Comparison of ENCODE assay signal across 17 mouse cellular contexts in genomic region chr10:109383758-109384157, GRCm38 (mm10).
DNase-seq lines count a peak whose midpoint lies in the region; ATAC-seq and TF ChIP-seq lines count a peak whose summit lies in the region.
"Had no signal": no experiment of that assay in that cellular context is flagged by ENCODE, and none has a peak within 500 bp of the region (broad histone marks: within the 10 kb centered on the region; RNA-seq: fewer than 3 reads in every experiment).

No protein-coding gene starts in this region.

- H3K27me3 ChIP-seq in forebrain, embryonic 14.5 days (replicated peaks; ENCODE audit: control insufficient read depth, insufficient read depth, low read length) = no peaks in the 10 kb centered on the region
- H3K27me3 ChIP-seq in forebrain, embryonic 12.5 days = no peaks in the 10 kb centered on the region
- no peaks in the 10 kb centered on the region for H3K27me3 ChIP-seq in limb, embryonic 13.5 days
- H3K27me3 ChIP-seq in liver, embryonic 12.5 days (replicated peaks) = no peaks in the 10 kb centered on the region
- H3K27me3 ChIP-seq: embryonic facial prominence, embryonic 15.5 days; liver, embryonic 15.5 days; stomach, embryonic 15.5 days had no signal

- no peak for TF ChIP-seq POLR2A in brain, embryonic 14.5 days (IDR thresholded peaks at IDR 0.05; ENCODE audit: borderline replicate concordance, extremely low read depth, insufficient read depth, insufficient read length, poor library complexity, severe bottlenecking)

- H3K4me3 ChIP-seq in forebrain, embryonic 14.5 days (ENCODE audit: low read depth, low read length) = no peak overlapping the region
- no peak overlapping the region for H3K4me3 ChIP-seq in forebrain, embryonic 12.5 days (replicated peaks)
- H3K4me3 ChIP-seq in limb, embryonic 13.5 days = no peak overlapping the region
- no peak overlapping the region for H3K4me3 ChIP-seq in liver, embryonic 12.5 days
- H3K4me3 ChIP-seq: embryonic facial prominence, embryonic 15.5 days; left cerebral cortex, adult 2 months; liver, embryonic 15.5 days; stomach, embryonic 15.5 days had no signal

- no peak overlapping the region for H3K9ac ChIP-seq in forebrain, embryonic 14.5 days (ENCODE audit: low read length)
- H3K9ac ChIP-seq in forebrain, embryonic 12.5 days = no peak overlapping the region
- H3K9ac ChIP-seq in limb, embryonic 13.5 days = no peak overlapping the region
- no peak overlapping the region for H3K9ac ChIP-seq in liver, embryonic 12.5 days
- H3K9ac ChIP-seq: embryonic facial prominence, embryonic 15.5 days; liver, embryonic 15.5 days; stomach, embryonic 15.5 days had no signal

- intact Hi-C loops in heart, postnatal 14 days (cut with DNase I) = no loop called here

- WGBS in forebrain, embryonic 14.5 days = 70% methylated on average over 4 of the region's 4 CpGs
- WGBS in forebrain, embryonic 12.5 days = 75% methylated on average over 4 of the region's 4 CpGs
- WGBS in limb, embryonic 13.5 days = 16% methylated on average over 4 of the region's 4 CpGs
- 65% methylated on average over 4 of the region's 4 CpGs for WGBS in liver, embryonic 12.5 days (ENCODE audit: insufficient replicate concordance)

- TF ChIP-seq CTCF in brain, embryonic 14.5 days (IDR thresholded peaks at IDR 0.05; ENCODE audit: borderline replicate concordance, extremely low read depth, insufficient read depth, insufficient read length) = no peak

- H3K9me3 ChIP-seq in forebrain, embryonic 14.5 days (replicated peaks; ENCODE audit: control insufficient read depth, low read length) = no peaks in the 10 kb centered on the region
- no peaks in the 10 kb centered on the region for H3K9me3 ChIP-seq in forebrain, embryonic 12.5 days
- H3K9me3 ChIP-seq in limb, embryonic 13.5 days = no peaks in the 10 kb centered on the region
- H3K9me3 ChIP-seq in liver, embryonic 12.5 days (replicated peaks) = no peaks in the 10 kb centered on the region
- H3K9me3 ChIP-seq: embryonic facial prominence, embryonic 15.5 days; liver, embryonic 15.5 days; stomach, embryonic 15.5 days had no signal

- no peaks in the 10 kb centered on the region for H3K4me1 ChIP-seq in forebrain, embryonic 14.5 days (ENCODE audit: control insufficient read depth, insufficient read depth, low read length)
- H3K4me1 ChIP-seq in forebrain, embryonic 12.5 days = no peaks in the 10 kb centered on the region
- peaks cover 8% of the 10 kb centered on the region for H3K4me1 ChIP-seq in limb, embryonic 13.5 days
- no peaks in the 10 kb centered on the region for H3K4me1 ChIP-seq in liver, embryonic 12.5 days
- H3K4me1 ChIP-seq: embryonic facial prominence, embryonic 15.5 days; liver, embryonic 15.5 days; stomach, embryonic 15.5 days had no signal

- no peak overlapping the region for H3K4me2 ChIP-seq in forebrain, embryonic 14.5 days (ENCODE audit: low read length)
- no peak overlapping the region for H3K4me2 ChIP-seq in forebrain, embryonic 12.5 days
- no peak overlapping the region for H3K4me2 ChIP-seq in limb, embryonic 13.5 days (replicated peaks)
- H3K4me2 ChIP-seq in liver, embryonic 12.5 days = no peak overlapping the region
- H3K4me2 ChIP-seq: embryonic facial prominence, embryonic 15.5 days; liver, embryonic 15.5 days; stomach, embryonic 15.5 days had no signal

- no peak overlapping the region for H3K27ac ChIP-seq in forebrain, embryonic 14.5 days (ENCODE audit: low read depth, low read length)
- no peak overlapping the region for H3K27ac ChIP-seq in forebrain, embryonic 12.5 days
- H3K27ac ChIP-seq in limb, embryonic 13.5 days = no peak overlapping the region
- H3K27ac ChIP-seq in liver, embryonic 12.5 days = no peak overlapping the region
- H3K27ac ChIP-seq: embryonic facial prominence, embryonic 15.5 days; left cerebral cortex, adult 2 months; liver, embryonic 15.5 days; macrophage; stomach, embryonic 15.5 days had no signal

- no peaks in the 10 kb centered on the region for H3K36me3 ChIP-seq in forebrain, embryonic 14.5 days (ENCODE audit: control insufficient read depth, insufficient read depth, low read length)
- H3K36me3 ChIP-seq in forebrain, embryonic 12.5 days (replicated peaks) = no peaks in the 10 kb centered on the region
- H3K36me3 ChIP-seq in limb, embryonic 13.5 days = no peaks in the 10 kb centered on the region
- H3K36me3 ChIP-seq in liver, embryonic 12.5 days = no peaks in the 10 kb centered on the region
- H3K36me3 ChIP-seq: embryonic facial prominence, embryonic 15.5 days; liver, embryonic 15.5 days; stomach, embryonic 15.5 days had no signal

- peak; percentile 53 for DNase-seq in forebrain, embryonic 14.5 days (ENCODE audit: low spot score)
- peak; percentile 74 for DNase-seq in brain, embryonic 14.5 days (ENCODE audit: low read depth)
- peak; percentile 40 for DNase-seq in forelimb bud, embryonic 11.5 days (ENCODE audit: low read depth, low spot score)
- DNase-seq in right cerebral cortex, postnatal 25 days = no peak
- DNase-seq in heart, postnatal 14 days = no peak
- DNase-seq: gastrocnemius, postnatal 25 days; kidney, adult 8-10 months; thymus, postnatal 36 days had no signal

- no peak for ATAC-seq in forebrain, embryonic 14.5 days
- ATAC-seq in forebrain, embryonic 12.5 days (ENCODE audit: low FRiP score) = no peak
- ATAC-seq in limb, embryonic 13.5 days (ENCODE audit: low FRiP score, low read depth) = peak; percentile 73
- ATAC-seq in liver, embryonic 12.5 days = no peak
- ATAC-seq: forebrain, embryonic 16.5 days had no signal

Comparison
In these comparisons a context has a peak if more than half of its experiments do, and no peak if none do; other contexts are left out.
1. DNase-seq: peak in forebrain, embryonic 14.5 days (single experiment), brain, embryonic 14.5 days (single experiment) and forelimb bud, embryonic 11.5 days (single experiment); none in right cerebral cortex, postnatal 25 days (single experiment) and heart, postnatal 14 days (0 of 2).